Mouse (Mus musculus) granulocyte monocyte progenitor cell, adult 5-6 weeks (primary cell): Measurements from ENCODE around the gene Cyp2s1. TPM values are rescaled to one million over a fixed set of nuclear protein-coding genes. Genes with fewer than 3 reads are reported as not detected.

Source experiments
- ATAC-seq: replicated peaks from 2 replicates; pipeline ENCODE4 v1.8.0; 2016; ENCODE audit warnings: mild to moderate bottlenecking, moderate TSS enrichment, inconsistent platforms; ENCODE audit not compliant: poor library complexity, severe bottlenecking
- total RNA-seq, 2 experiments: library from RNA; stranded (forward) in 1 of 2; stranded (reverse) in 1 of 2; fragments of 200-712, 200-1000 nt in 1 of 2; fragments of >200 nt in 1 of 2; fragmentation: Nextera tagmentation in 1 of 2; gene quantifications; 2 replicates each; pipeline ENCODE4 v1.2.3; 2014 to 2017

Cyp2s1 gene
- total RNA-seq, 2 experiments from 2014 or later = not detected

GRCm38 (mm10) chr7:25783746-25784145, 33.0 kb downstream of the Cyp2s1 start:
- no peak for ATAC-seq

GRCm38 (mm10) chr7:25782744-25783143, 34.0 kb downstream of the Cyp2s1 start:
- peak; percentile 69 for ATAC-seq

DNA sequence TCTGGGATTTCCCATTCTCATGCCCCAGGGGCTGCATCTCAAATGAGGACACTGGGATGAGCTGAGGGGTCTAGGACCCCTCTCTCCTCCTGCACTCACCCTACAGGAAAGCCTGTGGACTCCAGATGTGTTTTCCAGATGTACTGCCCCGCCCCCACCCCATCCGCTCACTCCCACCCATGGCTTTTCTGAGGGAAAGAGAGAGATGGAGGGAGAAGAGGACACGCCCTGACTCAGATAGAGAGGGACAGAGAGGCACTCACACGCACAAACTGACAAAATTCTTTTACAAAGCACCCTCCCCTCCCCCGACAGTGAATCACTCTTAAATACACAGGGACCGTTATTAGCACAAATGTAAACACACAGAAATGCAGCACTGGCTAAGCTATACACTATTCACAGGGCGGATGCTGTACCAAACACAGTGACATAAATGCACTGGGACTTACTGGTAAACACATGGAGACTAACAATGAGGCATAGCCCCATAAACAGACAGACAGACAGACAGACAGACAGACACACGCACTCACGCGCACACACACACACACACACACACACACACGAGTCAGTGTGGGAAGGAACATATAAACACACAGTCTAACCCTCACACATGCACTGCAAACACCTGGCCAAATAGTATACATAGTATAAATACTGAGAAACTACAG, 34.6 kb downstream of the Cyp2s1 start:
- no peak for ATAC-seq

DNA sequence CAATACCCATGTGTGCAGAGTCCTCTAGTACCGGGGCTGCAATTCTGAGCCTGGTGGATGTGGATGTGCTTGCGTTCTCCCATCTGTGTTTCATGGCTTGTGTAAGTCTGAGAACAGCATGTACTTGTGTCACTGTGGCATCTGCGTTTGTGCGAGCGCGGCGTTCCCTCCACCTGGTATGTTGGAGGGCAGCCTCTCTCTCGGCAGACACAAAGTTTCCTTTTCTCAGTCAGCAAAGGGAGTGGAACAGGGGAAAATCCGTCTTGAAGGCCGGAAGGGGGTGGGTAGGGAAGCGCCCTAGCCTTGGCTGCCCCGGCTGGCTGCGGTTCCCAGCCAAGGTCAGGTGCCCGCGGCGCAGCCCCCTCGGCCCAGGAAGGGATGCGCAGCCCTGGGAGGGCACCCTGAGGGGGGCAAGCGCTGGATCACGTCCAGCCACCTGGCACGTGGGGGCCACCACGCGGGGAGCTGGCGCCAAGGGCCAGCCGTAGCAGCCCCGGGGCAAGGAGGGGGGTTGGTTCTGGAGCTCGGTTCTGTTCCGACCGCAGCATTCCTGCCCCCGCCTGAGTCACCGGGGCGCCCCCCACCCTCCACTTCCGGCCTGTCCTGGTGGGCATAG, 35.3 kb downstream of the Cyp2s1 start:
- peak; percentile 22 for ATAC-seq

DNA sequence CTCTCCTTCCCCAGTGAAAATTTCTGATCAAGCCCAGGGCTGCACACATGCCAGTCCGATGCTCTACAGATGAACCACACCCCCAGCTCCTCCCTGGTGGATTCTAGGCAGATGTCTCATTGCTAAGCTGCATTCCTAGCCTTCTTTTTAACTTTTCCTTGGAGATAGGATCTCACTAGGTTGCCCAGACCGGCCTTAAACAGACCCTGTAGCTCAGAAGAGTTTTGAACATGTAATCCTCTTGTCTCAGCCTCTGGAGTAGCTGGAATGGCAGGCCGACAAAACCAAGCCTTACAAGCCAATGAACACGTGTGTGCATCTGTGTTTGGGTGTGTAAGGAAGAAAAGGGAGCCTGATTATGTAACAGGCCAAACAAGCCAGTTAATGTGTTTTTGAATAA, 36.0 kb downstream of the Cyp2s1 start:
- no peak for ATAC-seq

- ATAC-seq = no peak
These were observed 36.7 kb downstream of the Cyp2s1 start for GRCm38 (mm10) chr7:25780021-25780420.

- no peak for ATAC-seq
These were observed 48.5 kb downstream of the Cyp2s1 start for GRCm38 (mm10) chr7:25768229-25768628.

DNA sequence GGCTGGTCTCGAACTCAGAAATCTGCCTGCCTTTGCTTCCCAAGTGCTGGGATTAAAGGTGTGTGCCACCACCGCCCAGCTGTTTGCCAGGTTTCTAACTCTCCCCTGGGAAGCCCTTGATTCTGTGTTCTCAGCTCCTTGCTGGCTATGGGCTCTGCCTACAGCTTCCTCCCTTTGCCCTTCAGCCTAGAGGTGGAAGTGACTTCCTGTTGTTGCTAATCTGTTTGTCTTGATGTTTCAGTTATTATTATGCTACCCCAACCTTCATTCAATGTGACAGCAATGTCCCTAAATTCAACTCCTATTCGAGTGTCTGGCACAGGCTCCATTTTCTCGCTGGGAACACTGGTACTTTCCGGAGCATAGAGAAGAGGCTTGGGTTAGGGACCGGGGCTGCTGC, 50.6 kb downstream of the Cyp2s1 start:
- no peak for ATAC-seq

DNA sequence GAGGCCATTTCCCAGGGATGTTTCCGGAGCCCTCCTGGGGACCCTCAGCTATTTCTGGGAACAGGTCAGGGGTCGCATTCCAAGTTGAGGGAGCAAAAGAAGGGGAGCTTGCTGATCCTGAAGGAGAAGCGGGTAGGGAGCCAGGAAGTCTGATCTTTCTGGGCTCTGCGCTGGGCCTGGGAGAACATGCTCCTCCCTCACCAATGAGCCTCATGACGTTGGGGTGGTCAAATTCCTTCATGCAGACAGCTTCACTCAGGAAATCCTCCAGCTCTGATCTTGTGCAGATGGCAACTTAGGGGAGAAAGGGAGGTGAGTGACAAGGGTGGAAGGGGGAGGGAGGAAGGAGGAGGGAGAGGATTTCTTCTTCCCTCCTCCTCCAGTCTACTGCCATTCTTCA, 52.5 kb downstream of the Cyp2s1 start:
- ATAC-seq = no peak

DNA sequence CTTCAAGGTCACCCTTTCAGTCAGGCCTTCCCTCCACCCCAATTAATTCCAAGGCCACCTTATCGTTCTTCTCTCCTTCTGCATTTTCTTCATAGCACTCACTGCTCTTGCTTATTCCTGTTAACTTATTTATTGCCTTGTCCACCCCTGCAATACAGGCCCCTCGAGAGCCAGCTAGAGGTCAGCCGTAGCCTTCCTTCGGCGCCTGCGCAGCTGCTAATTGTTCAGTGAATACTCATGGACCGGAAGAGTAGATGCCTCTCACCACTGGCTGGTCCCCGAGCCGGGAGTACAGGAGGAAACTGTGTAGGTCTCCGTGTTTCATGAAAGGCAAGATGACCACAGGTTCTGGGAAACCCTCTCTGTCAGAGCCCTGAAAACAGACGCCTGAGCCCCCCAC, 53.0 kb downstream of the Cyp2s1 start:
- no peak for ATAC-seq

DNA sequence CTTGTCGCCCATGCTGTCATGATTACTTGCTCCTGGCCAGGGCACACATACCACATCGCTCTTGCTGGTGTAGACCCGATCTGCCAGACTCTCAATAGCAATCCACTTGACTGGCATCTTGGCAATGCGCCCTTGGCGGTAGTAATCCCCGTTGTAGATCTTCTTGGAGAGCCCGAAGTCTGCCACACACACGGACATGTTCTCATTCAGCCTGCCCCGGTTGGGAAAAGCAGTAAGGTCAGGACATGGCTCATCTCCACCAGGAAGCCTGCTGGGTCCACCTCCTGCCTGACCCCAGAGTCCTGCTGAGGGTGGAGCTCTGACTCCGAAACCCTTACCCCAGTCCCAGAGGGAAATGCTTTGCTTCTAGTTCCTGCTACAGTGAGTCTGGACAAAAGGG, 55.4 kb downstream of the Cyp2s1 start:
- ATAC-seq = no peak

DNA sequence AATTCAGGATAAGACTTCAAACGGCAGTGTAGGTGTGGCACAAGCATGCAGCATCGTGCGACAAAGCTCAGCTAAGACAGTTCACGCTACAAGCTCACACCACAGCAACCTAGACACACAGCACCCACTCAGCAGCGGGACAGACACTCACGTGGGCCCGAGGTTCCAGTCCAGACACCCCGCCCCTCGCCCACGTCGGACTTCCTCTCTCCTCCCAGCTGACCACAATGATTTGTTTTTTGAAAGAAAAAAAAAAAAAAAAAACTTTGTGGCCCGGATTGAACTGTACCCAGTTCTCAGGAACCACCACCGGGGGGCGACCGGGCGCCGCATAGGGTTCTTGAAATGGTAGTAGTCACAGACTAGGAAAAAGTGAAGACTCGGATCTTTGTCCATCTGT, 60.7 kb downstream of the Cyp2s1 start:
- ATAC-seq = peak; percentile 73

DNA sequence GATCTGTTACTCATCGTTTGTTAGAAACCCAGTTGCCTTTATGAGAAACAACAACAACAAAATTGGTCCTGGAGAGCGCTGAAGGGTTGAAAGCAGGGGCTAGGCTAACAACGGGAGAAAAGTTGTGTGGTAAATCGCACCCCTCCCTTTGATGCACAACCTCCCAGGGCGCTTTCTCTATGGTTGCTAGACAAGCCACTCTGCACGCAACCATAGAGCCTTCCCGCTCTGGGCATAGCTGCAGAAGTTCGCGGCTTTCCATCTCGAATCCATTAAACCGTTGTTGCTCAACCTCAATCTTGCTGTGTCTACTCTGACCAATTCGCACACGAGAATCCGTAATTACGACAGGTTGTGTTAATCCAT, 61.3 kb downstream of the Cyp2s1 start:
- peak; percentile 32 for ATAC-seq

DNA sequence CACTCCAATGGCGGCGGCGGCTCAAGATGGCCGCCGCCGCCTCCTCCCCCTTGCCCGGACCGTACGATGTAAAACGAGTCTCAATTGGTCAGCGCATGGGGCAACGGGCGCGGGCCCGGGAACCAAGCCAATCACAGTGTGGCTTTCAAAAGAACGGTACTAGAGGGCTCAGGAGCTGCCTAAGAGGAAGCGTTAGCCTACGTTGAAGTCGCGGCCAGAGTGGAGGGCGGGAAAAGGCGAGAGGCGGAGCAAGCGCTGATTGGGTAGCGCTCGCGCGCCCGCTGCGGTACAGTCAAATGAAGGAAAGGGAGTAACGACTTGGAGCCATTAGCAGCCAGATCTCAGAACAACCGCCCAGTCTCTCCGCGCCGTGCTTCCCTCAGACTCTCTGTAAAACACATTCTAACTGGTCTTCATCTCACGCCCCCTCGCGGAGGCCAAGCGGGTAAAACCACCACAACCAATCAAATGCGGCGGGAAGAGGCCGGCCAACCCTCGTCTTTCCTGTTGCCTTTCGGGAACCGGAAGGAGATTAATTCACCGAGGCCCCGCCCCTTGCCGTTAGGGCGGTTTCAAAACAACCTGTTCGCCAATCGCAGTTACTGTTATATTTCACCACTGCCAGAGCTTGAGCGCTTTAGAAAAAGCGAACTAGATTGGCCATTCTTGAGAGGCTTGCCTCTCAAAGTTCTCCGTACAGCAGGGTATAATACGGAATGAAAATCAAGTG, 61.8 kb downstream of the Cyp2s1 start, which contains the start of gene Hnrnpul1:
TSS of gene Hnrnpul1 (minus strand) at position 20 of the 730 bp plus-strand sequence.
- ATAC-seq = peak; percentile 64

DNA sequence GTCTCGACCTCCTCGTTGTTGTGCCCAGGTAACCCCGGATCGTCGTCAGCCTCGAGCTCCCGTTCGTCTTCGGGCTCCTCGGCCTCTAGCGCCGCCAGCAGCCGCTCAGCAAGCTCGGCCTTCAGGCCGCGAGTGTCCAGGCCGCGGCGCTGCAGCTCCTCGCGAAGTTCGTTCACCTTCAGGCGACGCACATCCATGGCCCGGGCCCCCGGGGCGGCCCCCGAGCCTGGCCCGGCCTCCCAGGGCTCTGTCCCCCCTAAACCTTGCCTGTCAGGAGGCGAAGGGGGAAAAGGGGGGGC, 62.3 kb downstream of the Cyp2s1 start:
- no peak for ATAC-seq

DNA sequence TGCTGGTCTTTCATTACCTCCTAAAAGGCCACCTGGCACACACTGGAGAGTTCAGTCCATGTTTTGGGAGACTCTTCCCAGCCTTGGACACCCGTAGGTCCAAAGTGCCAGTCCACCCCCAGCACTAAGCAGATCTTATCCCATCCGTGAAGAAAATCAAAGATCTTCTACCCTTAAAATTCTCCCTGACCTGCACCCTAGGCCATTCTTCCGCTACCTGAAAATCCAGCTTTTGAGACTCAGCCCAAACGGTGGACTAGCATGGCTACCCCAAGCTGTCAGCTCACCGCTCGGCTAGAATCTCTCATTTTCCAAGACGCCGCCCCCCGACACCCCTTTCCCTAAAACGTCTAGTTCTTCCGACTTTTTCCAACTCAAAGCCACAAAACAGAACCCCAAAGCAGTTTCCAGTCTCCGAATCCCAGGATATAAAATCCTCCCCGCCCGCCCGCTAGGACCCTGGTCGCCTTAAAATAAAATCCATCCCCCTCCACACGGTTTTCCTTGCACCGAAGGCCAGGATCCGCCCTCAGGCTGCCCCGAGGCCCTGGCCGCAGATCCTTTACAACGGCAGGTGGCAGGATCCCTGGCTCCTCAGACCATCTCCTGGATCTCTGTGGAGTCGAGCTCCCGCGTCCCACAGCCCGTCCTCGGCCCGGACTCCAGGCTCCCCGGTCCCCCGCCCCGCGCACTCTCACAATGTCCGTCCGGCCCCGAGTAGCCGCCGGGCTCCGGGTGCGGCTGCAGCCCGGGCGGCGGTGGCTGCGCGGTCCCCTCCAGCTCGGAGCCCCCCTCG, 62.9 kb downstream of the Cyp2s1 start:
- ATAC-seq = no peak

DNA sequence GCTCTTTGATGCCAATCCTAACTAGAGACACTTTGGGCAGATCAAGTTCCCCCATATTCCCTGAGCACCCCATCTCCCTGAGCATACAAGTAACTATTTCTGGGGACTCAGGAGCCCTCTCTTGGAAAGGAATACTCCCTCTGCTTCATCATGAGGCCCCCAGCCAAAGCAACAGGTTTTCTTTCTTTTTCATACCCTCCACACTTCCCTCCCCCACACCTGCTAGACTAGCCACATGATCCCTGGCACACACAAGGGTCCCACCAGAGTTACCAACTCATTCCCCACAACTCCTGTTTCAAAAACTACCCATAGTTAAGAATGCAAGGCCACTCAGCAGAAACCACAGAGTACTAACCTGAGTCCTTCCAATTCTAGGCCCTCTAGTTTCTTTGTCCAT, 63.6 kb downstream of the Cyp2s1 start:
- no peak for ATAC-seq
